Mouse (Mus musculus) neutrophil, adult 5-6 weeks (primary cell): ENCODE data around the gene Areg. TPM values are rescaled to one million over a fixed set of nuclear protein-coding genes. Genes with fewer than 3 reads are reported as not detected.

Source experiments
- ATAC-seq: fragments of 151-379, 151-347 bp; 2 replicates; pipeline ENCODE4 v1.8.0; 2017; ENCODE audit warnings: mild to moderate bottlenecking, moderate TSS enrichment; ENCODE audit not compliant: insufficient number of reproducible peaks, poor library complexity, low FRiP score, severe bottlenecking; ENCODE audit errors: extremely low read depth
- total RNA-seq: library from RNA; stranded (forward); fragments of 200-1000 nt; gene quantifications from 2 replicates; pipeline ENCODE4 v1.2.3, GENCODE M21; 2017

Gene Areg
- total RNA-seq, 1 experiment from 2014 or later: not detected

- no peak for ATAC-seq
Observed at GRCm38 (mm10) chr5:91156677-91157076, 17.3 kb downstream of the Areg start.

GRCm38 (mm10) chr5:91157169-91157568, 17.8 kb downstream of the Areg start:
- no peak for ATAC-seq

- no peak for ATAC-seq
Observed at GRCm38 (mm10) chr5:91162787-91163186, 23.4 kb downstream of the Areg start.

- no peak for ATAC-seq
Observed at GRCm38 (mm10) chr5:91166601-91167000, 27.2 kb downstream of the Areg start.

DNA sequence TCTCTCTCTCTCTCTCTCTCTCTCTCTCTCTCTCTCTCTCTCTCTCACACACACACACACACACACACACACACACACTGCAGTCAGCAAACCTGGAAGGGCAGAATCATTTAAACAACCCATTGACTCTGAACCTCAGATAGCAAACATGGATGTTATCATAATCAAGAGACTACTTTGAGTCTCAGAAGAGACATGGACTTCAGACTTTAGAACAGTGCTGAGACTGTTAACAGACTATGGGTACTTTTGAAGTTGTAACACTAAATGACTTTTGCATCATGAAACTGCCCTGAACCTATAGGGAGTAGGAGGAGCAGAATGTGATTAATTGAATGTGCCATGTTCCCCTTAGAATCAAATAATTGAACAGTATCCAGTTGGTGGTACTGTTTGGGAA, 37.0 kb downstream of the Areg start:
- ATAC-seq: no peak

GRCm38 (mm10) chr5:91194572-91194971, 55.2 kb downstream of the Areg start:
- no peak for ATAC-seq

Other genes starting within 250 kb of the Areg start
- not detected in 2 replicates for gene Cxcl1, start 248.4 kb upstream of the Areg start, total RNA-seq
- gene Cxcl2, start 235.7 kb upstream of the Areg start, total RNA-seq: 76.6 and 85.8 TPM in 2 replicates
- 5.5 and 7.7 TPM in 2 replicates for gene Mthfd2l, start 208.5 kb upstream of the Areg start, total RNA-seq
- gene Epgn, start 112.1 kb upstream of the Areg start, total RNA-seq: not detected in 2 replicates
- gene Ereg, start 65.0 kb upstream of the Areg start, total RNA-seq: 0.23 TPM in 1 of 2 replicates, not detected in the other